Mouse (Mus musculus): ENCODE data around the gene Htr5b. TPM values are rescaled to one million over a fixed set of nuclear protein-coding genes. Genes with fewer than 3 reads are reported as not detected.

Gene Htr5b
- 0.25 and 0.30 TPM in 2 replicates for polyA plus RNA-seq (2014; fragmentation: Nextera tagmentation; extraction: Ambion mirVana)

DNA sequence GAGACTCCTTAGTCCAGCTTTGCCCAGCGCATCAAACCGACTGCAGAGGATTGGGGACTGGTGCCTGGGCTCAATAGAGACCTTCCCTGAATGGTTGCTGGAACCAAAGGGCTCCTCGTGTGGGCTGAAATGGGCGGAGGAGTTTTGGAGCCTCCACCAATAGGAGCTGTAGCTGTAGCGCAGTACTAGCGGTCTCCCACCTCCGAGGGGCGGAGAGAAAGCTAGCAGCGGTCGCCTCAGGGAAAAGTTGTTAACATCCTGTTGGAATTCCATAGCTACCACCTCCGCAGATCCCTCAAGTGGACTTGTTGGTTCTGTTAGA is at the start of gene Htr5b:
Gene Htr5b, minus strand, starts transcription at position 67 of the 322 bp plus-strand sequence.
- ATAC-seq (ENCODE audit: low read depth) (peak; percentile 92), DNase-seq (ENCODE audit: low spot score) (peak; percentile 82)
- WGBS: 9% methylated on average over 11 of the region's 11 CpGs
- H3K9ac ChIP-seq (ENCODE audit: low read depth, low read length): no peak within 1 kb of the TSS; the same call in 1 of the 2 replicates
- H3K4me2 ChIP-seq (ENCODE audit: low read depth, low read length): peak within 1 kb of the TSS; percentile 58
- no peak within 1 kb of the TSS for H3K27ac ChIP-seq (replicated peaks; ENCODE audit: low read depth, low read length)
- H3K27me3 ChIP-seq (replicated peaks; ENCODE audit: control insufficient read depth, insufficient read depth, low read length): peaks cover 27% of the 10 kb centered on the region
- no peaks in the 10 kb centered on the region for H3K36me3 ChIP-seq (ENCODE audit: control insufficient read depth, insufficient read depth, low read length)
- H3K4me3 ChIP-seq (ENCODE audit: low read depth, low read length): peak within 1 kb of the TSS; percentile 29
- H3K9me3 ChIP-seq (ENCODE audit: control insufficient read depth, low read length): no peaks in the 10 kb centered on the region
- H3K4me1 ChIP-seq (ENCODE audit: control insufficient read depth, insufficient read depth, low read length): peaks cover 8% of the 10 kb centered on the region; the same call in 1 of the 2 replicates

DNA sequence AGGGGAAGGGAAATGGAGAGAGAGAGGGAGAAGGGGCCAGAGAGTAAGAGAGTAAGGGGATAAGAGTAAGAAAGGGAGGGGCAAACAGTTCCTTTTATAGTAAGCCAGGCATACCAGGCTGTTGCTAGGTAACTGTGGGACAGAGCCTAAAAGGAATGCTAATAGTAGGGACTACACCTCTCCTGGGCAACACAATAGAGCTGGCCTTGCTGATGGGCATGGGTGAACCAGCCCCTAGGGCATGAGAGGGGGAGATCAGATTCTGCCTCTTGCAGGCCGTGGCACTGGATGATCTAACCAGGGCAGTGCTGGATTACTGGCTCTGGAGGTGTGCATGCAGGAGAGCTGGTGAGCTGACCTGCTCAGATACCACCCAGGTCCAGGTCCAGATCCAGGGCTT is 49.2 kb upstream of the Htr5b start:
- H3K36me3 ChIP-seq (ENCODE audit: control insufficient read depth, insufficient read depth, low read length): no peaks in the 10 kb centered on the region
- H3K4me1 ChIP-seq (ENCODE audit: control insufficient read depth, insufficient read depth, low read length): no peaks in the 10 kb centered on the region
- no peak overlapping the region for H3K4me3 ChIP-seq (ENCODE audit: low read depth, low read length)
- H3K27me3 ChIP-seq (replicated peaks; ENCODE audit: control insufficient read depth, insufficient read depth, low read length): no peaks in the 10 kb centered on the region
- 18% methylated on average over 1 of the region's 1 CpGs for WGBS
- ATAC-seq (ENCODE audit: low read depth) (peak; percentile 33; the same call in 1 of the 2 replicates), DNase-seq (ENCODE audit: low spot score) (no peak)
- no peaks in the 10 kb centered on the region for H3K9me3 ChIP-seq (ENCODE audit: control insufficient read depth, low read length)
- H3K4me2 ChIP-seq (ENCODE audit: low read depth, low read length): no peak overlapping the region
- no peak overlapping the region for H3K27ac ChIP-seq (replicated peaks; ENCODE audit: low read depth, low read length)
- H3K9ac ChIP-seq (ENCODE audit: low read depth, low read length): no peak overlapping the region

DNA sequence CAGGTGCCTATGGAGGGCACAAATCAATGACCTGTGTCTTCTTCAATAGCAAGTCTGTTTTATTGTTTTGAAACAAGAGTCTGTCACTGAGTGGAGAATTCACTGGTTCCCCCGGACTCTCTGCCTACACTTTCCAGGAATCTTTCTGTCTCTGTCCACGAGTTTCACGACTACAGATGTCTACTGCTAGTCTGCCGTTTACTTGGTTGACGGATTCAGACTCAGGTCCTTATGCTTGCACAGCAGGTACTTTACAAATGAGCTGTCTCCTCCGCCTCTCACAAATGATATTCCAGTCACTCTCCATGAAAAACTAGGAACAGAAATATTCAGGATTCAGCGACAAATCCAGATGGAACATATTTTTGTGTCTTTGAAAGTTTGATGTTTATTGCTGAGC is 42.3 kb upstream of the Htr5b start:
- Histone ChIP-seq H3K4me3 (ENCODE audit: low read depth, low read length) (no peak overlapping the region), H3K9me3 (ENCODE audit: control insufficient read depth, low read length) (no peaks in the 10 kb centered on the region), H3K27ac (replicated peaks; ENCODE audit: low read depth, low read length) (no peak overlapping the region), H3K4me1 (ENCODE audit: control insufficient read depth, insufficient read depth, low read length) (peaks cover 6% of the 10 kb centered on the region; the same call in 1 of the 2 replicates), H3K36me3 (ENCODE audit: control insufficient read depth, insufficient read depth, low read length) (peaks cover 2% of the 10 kb centered on the region; the same call in 1 of the 2 replicates), H3K27me3 (replicated peaks; ENCODE audit: control insufficient read depth, insufficient read depth, low read length) (no peaks in the 10 kb centered on the region), H3K4me2 (ENCODE audit: low read depth, low read length) (no peak overlapping the region), H3K9ac (ENCODE audit: low read depth, low read length) (no peak overlapping the region)
- ATAC-seq (ENCODE audit: low read depth): no peak
- no peak for DNase-seq (ENCODE audit: low spot score)
- 80% methylated on average over 7 of the region's 7 CpGs for WGBS

DNA sequence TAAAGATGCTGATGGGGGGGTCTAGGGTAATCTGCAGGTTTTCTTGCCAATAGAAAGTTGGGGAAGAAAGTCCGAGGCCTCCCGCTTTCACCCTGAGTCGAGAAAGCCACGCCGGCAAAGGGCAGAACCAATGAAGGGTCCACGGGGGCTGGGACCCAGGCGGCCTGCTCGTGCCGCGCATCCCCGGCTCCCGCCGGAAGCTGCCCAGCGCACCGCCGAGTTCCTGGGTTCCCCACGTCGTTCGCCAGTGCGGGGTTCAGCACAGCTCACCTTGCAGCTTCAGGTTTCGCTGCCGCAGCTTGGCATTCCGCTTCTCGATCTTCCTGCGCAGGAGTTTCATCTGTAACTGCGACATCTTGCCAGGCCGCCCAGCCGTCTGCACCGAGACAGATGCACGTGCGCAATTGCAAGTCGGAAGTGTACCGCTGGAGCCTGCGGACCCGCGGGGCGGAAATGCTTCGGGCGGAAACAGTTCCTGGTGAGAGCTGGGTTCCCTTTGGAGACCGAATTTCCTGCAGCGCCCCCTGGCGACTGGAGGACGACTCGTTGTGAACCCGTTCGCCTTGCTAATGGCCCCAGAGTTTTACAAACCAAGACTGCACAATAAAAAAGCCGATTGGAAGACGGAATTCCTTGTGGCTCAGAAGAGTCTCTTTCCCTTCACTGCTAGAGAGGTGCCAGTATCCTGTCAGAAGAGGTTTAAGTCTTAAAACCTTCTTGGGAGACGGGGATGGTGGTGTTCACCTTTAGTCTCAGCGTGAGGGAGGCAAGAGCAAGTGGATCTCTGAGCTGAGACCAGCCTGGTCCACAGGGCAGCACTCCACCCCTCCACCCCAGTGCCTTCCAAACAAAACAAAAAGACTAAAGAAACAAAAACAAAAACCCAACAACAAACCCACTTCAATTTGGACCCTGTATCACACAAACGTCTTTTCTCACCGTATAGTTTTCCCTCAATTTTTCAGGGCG is 39.5 kb upstream of the Htr5b start, which contains the start of gene Ddx18:
Gene Ddx18, minus strand, starts transcription at position 469 of the 969 bp plus-strand sequence.
- 6% methylated on average over 50 of the region's 53 CpGs for WGBS
- peaks cover 27% of the 10 kb centered on the region for H3K36me3 ChIP-seq (ENCODE audit: control insufficient read depth, insufficient read depth, low read length)
- peak within 1 kb of the TSS; percentile 61 for H3K4me2 ChIP-seq (ENCODE audit: low read depth, low read length)
- H3K27me3 ChIP-seq (replicated peaks; ENCODE audit: control insufficient read depth, insufficient read depth, low read length): no peaks in the 10 kb centered on the region
- peak within 1 kb of the TSS; percentile 73 for H3K9ac ChIP-seq (ENCODE audit: low read depth, low read length)
- H3K4me1 ChIP-seq (ENCODE audit: control insufficient read depth, insufficient read depth, low read length): peaks cover 6% of the 10 kb centered on the region; the same call in 1 of the 2 replicates
- ATAC-seq (ENCODE audit: low read depth) (peak; percentile 98), DNase-seq (ENCODE audit: low spot score) (peak; percentile 96)
- H3K9me3 ChIP-seq (ENCODE audit: control insufficient read depth, low read length): no peaks in the 10 kb centered on the region
- peak within 1 kb of the TSS; percentile 67 for H3K27ac ChIP-seq (replicated peaks; ENCODE audit: low read depth, low read length)
- H3K4me3 ChIP-seq (ENCODE audit: low read depth, low read length): peak within 1 kb of the TSS; percentile 75

DNA sequence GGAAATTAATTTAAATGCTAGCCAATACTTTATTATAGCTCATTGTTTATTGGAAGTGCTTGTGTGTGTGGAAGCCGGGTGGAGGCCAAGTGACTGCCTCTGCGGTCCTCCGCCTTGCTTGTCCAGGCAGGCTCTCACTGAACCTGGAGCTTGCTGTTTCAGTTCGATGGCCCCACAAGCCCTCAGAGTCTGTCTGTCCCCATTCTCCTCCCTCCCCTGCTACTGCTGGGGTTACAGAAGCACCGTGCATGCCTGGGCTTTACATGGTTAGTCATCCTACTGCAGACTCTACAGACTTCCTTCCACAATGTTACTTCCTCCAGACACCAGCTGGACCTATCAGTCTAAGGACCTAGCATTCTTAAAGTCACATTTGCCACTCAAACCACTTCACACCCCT is 29.6 kb upstream of the Htr5b start:
- Histone ChIP-seq H3K9ac (ENCODE audit: low read depth, low read length) (no peak overlapping the region), H3K4me1 (ENCODE audit: control insufficient read depth, insufficient read depth, low read length) (no peaks in the 10 kb centered on the region), H3K36me3 (ENCODE audit: control insufficient read depth, insufficient read depth, low read length) (peaks cover 87% of the 10 kb centered on the region), H3K4me3 (ENCODE audit: low read depth, low read length) (no peak overlapping the region), H3K27ac (replicated peaks; ENCODE audit: low read depth, low read length) (no peak overlapping the region), H3K27me3 (replicated peaks; ENCODE audit: control insufficient read depth, insufficient read depth, low read length) (no peaks in the 10 kb centered on the region), H3K4me2 (ENCODE audit: low read depth, low read length) (no peak overlapping the region), H3K9me3 (ENCODE audit: control insufficient read depth, low read length) (no peaks in the 10 kb centered on the region)
- DNase-seq (ENCODE audit: low spot score): no peak
- no peak for ATAC-seq (ENCODE audit: low read depth)
- WGBS: 95% methylated on average over 5 of the region's 5 CpGs

DNA sequence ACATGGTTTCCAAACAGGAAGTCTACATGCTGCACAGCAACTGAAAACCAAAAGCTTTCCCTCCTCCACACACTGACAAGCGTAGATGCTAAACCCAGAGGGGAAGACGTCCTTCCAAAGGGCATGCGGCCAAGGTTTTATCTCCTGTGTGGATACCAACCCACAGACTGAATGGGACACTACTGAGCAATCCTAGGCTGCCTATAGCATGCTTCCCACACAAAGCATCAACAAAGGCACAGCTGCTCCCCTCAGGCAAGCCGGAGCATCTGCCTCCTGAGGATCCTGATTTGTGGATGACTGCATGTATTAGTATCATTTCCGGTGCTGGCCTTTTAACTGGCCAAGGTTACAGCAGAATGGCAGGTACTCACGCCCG is 23.2 kb upstream of the Htr5b start:
- Histone ChIP-seq H3K36me3 (ENCODE audit: control insufficient read depth, insufficient read depth, low read length) (peaks cover 45% of the 10 kb centered on the region), H3K9me3 (ENCODE audit: control insufficient read depth, low read length) (no peaks in the 10 kb centered on the region), H3K27me3 (replicated peaks; ENCODE audit: control insufficient read depth, insufficient read depth, low read length) (no peaks in the 10 kb centered on the region), H3K4me3 (ENCODE audit: low read depth, low read length) (no peak overlapping the region), H3K9ac (ENCODE audit: low read depth, low read length) (no peak overlapping the region), H3K4me1 (ENCODE audit: control insufficient read depth, insufficient read depth, low read length) (no peaks in the 10 kb centered on the region), H3K4me2 (ENCODE audit: low read depth, low read length) (no peak overlapping the region), H3K27ac (replicated peaks; ENCODE audit: low read depth, low read length) (no peak overlapping the region)
- ATAC-seq (ENCODE audit: low read depth) (no peak), DNase-seq (ENCODE audit: low spot score) (no peak)
- WGBS: 80% methylated on average over 7 of the region's 7 CpGs

DNA sequence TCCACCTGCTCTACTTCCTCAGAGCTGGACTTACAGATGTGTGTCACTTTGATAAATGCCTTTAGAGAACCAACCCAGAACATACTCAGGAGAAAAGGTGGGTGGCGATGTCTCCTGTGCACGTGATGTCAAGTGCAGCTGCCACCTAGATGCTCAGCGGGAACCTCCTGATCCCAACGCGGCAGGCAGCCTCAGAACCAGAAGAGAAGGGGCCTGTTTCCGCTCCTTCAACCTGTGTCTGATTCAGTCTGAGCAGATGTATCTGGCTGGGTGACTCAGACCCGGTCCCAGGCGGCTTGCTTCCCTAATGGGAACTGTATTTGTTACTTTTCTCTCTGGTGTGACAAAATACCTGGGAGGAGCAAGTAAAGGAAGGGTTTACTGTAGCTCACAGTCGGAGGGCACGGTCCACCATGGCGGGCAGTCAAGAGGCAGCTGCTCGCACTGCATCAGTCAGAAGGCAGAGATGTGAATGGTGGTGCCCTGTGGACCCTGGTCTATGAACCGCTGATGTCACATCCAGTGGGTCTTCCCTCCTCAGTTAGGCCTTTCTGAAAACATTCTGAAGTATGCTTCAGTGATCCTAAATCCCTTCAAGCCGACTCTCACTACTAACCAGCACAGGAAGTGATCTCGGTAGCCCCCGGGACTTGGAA is 22.7 kb upstream of the Htr5b start:
- ATAC-seq (ENCODE audit: low read depth): no peak

DNA sequence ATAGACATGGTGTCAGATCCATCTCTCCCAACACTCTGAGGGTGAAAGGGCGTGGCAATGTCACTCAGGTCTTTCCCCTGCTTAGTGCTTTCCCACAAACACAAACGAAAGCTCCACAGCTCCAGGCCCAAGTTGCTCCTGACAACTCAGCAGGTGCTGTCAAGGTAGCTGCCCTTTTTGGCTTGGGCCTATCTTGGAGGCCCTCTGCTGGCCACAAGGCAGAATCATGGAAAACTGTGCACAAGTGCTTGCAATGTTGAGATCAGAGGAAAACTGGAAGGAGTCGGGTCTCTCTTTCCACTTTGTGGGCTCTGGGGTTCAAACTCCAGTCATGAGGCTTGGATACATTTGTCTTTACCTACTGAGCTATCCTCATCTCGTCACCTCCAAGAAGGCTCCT is 21.2 kb upstream of the Htr5b start:
- H3K9me3 ChIP-seq (ENCODE audit: control insufficient read depth, low read length): no peaks in the 10 kb centered on the region
- H3K27me3 ChIP-seq (replicated peaks; ENCODE audit: control insufficient read depth, insufficient read depth, low read length): no peaks in the 10 kb centered on the region
- peaks cover 32% of the 10 kb centered on the region for H3K36me3 ChIP-seq (ENCODE audit: control insufficient read depth, insufficient read depth, low read length)
- H3K9ac ChIP-seq (ENCODE audit: low read depth, low read length): no peak overlapping the region
- DNase-seq (ENCODE audit: low spot score) (no peak), ATAC-seq (ENCODE audit: low read depth) (no peak)
- 76% methylated on average over 4 of the region's 4 CpGs for WGBS
- no peaks in the 10 kb centered on the region for H3K4me1 ChIP-seq (ENCODE audit: control insufficient read depth, insufficient read depth, low read length)
- H3K4me2 ChIP-seq (ENCODE audit: low read depth, low read length): no peak overlapping the region
- no peak overlapping the region for H3K4me3 ChIP-seq (ENCODE audit: low read depth, low read length)
- no peak overlapping the region for H3K27ac ChIP-seq (replicated peaks; ENCODE audit: low read depth, low read length)

More for the DNA sequence above, 22.7 kb upstream of the Htr5b start:
- Histone ChIP-seq H3K4me3 (ENCODE audit: low read depth, low read length) (no peak overlapping the region), H3K27ac (replicated peaks; ENCODE audit: low read depth, low read length) (no peak overlapping the region), H3K4me2 (ENCODE audit: low read depth, low read length) (no peak overlapping the region), H3K9ac (ENCODE audit: low read depth, low read length) (no peak overlapping the region), H3K9me3 (ENCODE audit: control insufficient read depth, low read length) (no peaks in the 10 kb centered on the region), H3K36me3 (ENCODE audit: control insufficient read depth, insufficient read depth, low read length) (peaks cover 40% of the 10 kb centered on the region), H3K4me1 (ENCODE audit: control insufficient read depth, insufficient read depth, low read length) (no peaks in the 10 kb centered on the region), H3K27me3 (replicated peaks; ENCODE audit: control insufficient read depth, insufficient read depth, low read length) (no peaks in the 10 kb centered on the region)
- 84% methylated on average over 16 of the region's 16 CpGs for WGBS
- no peak for DNase-seq (ENCODE audit: low spot score)
